Mouse (Mus musculus) cortical plate, adult 2 months (tissue): ENCODE data around the gene Cux2.

Experiments used
- CTCF ChIP-seq: fragments of 200-500 bp; IDR thresholded peaks from 2 replicates; pipeline ENCODE4 v1.5.1; 2011; ENCODE audit warnings: mild to moderate bottlenecking, control low read depth, low read length; ENCODE audit not compliant: insufficient read depth; ENCODE audit errors: extremely low read depth
- POLR2A ChIP-seq: fragments of 200-500 bp; IDR thresholded peaks from 2 replicates; pipeline ENCODE4 v1.6.1; 2011; ENCODE audit warnings: mild to moderate bottlenecking, low read length, control low read depth; ENCODE audit not compliant: insufficient read depth; ENCODE audit errors: extremely low read depth

DNA sequence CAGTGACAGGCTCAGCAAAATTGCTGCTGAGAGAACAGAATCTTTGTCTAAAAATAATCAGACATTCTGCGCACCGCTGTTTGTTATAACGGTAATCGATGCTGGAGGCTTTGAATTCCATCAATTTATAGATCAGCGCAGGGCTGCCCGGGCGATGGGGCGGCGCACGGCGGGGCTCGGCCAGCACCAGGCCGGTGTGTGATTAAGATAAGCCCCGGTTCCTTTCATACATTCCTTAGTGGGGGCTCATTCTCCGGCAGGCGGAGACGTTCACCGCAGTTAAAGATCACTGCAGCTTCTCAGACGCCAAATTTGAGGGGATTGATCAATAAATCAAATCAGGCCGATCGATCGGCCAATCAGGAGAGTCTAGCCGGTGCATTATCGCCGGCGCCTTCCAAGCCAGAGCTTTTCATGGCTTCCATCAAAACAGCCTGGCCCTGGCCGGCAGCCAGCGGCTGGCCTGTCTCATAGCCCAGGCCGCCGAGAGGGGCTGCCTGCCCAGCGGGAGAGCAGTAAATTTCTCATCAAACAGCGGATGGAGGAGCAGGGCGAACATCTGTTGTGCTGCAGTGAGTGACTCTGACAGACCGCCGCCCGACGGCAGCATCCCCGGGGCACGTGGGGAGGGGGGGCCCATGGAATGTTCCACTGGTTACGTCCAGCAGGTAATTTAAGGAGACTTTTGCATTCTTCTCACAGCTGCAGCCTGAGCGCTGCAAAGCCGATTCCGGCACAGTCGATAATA is 101.4 kb downstream of the Cux2 start:
- no peak for TF ChIP-seq CTCF
- TF ChIP-seq POLR2A: no peak
